Mouse (Mus musculus) embryonic facial prominence, embryonic 11.5 days (tissue): ENCODE data around the gene Tpra1. TPM values are rescaled to one million over a fixed set of nuclear protein-coding genes. Genes with fewer than 3 reads are reported as not detected.

Experiments used
- ATAC-seq: fragments of 200-750 bp; cut with Nextera tagmentation; replicated peaks from 2 replicates; pipeline ENCODE4 v1.8.0; 2017; ENCODE audit warnings: low read depth; ENCODE audit not compliant: insufficient number of reproducible peaks, low FRiP score, low TSS enrichment
- DNase-seq: peaks from one replicate; pipeline ENCODE4 v3.0.0-alpha.2; 2015; ENCODE audit warnings: low spot score
- H3K27ac ChIP-seq: fragments of 300-500 bp; sonication (generic); replicated peaks from 2 replicates; pipeline ENCODE4 v1.5.1; 2014; ENCODE audit warnings: mild to moderate bottlenecking, low read depth, low read length, control low read depth
- H3K27me3 ChIP-seq: fragments of 300-500 bp; sonication (generic); 2 replicates; pipeline ENCODE4 v1.6.1; 2014; ENCODE audit warnings: mild to moderate bottlenecking, low read length, moderate library complexity, mixed read lengths; ENCODE audit not compliant: control insufficient read depth, insufficient read depth
- H3K36me3 ChIP-seq: fragments of 300-500 bp; sonication (generic); replicated peaks from 2 replicates; pipeline ENCODE4 v1.6.1; 2014; ENCODE audit warnings: low read depth, mild to moderate bottlenecking, low read length, moderate library complexity, mixed read lengths; ENCODE audit not compliant: control insufficient read depth, insufficient read depth
- H3K4me1 ChIP-seq: fragments of 300-500 bp; sonication (generic); 2 replicates; pipeline ENCODE4 v1.6.1; 2014; ENCODE audit warnings: low read length, mixed read lengths; ENCODE audit not compliant: control insufficient read depth, insufficient read depth
- H3K4me2 ChIP-seq: fragments of 300-500 bp; sonication (generic); 2 replicates; pipeline ENCODE4 v1.6.1; 2014; ENCODE audit warnings: low read depth, mild to moderate bottlenecking, control low read depth, low read length, moderate library complexity
- H3K4me3 ChIP-seq: fragments of 300-500 bp; sonication (generic); 2 replicates; pipeline ENCODE4 v1.5.1; 2014; ENCODE audit warnings: low read depth, low read length, control low read depth
- H3K9ac ChIP-seq: fragments of 300-500 bp; sonication (generic); replicated peaks from 2 replicates; pipeline ENCODE4 v1.6.1; 2014; ENCODE audit warnings: mild to moderate bottlenecking, control low read depth, low read length
- H3K9me3 ChIP-seq: fragments of 300-500 bp; sonication (generic); replicated peaks from 2 replicates; pipeline ENCODE4 v1.6.1; 2016; ENCODE audit warnings: mild to moderate bottlenecking, low read length, inconsistent platforms, mixed read lengths; ENCODE audit not compliant: control insufficient read depth
- WGBS: fragments of 180-500 bp; shearing (Covaris S2); extraction: QIAGEN DNeasy Blood & Tissue Kit; methylation state at CpG from one replicate; pipeline ENCODE4 v1.1.7; 2014; 5-methylcytosine and 5-hydroxymethylcytosine counted together
- polyA plus RNA-seq: library from polyadenylated mRNA; unstranded; fragments of >200 nt; fragmentation: Nextera tagmentation; extraction: Ambion mirVana; gene quantifications from 2 replicates; pipeline ENCODE4 v1.2.1, GENCODE M21; 2014

Tpra1 gene
- polyA plus RNA-seq, 1 experiment from 2014 or later, result 41.0 TPM

DNA sequence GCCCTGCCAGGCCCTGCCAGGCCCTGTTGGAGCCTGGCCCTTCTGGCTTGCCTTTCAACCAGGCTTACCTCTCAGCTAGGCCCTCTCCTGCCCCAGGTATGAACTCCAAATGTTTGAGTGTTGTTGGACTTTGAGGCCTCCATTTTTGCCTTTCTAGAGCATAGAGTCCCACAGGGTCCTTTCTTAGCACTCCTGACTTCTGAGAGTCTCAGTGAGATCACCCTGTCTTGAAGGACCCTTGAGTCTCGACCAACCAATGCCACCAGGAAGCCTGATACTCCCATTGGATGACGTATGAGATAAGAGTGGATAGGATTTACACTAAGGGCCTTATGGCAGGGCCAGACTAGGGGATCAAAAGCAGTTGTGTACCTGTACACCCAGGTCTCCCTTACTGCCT, 29.4 kb downstream of the Tpra1 start:
- peaks cover 6% of the 10 kb centered on the region for H3K4me1 ChIP-seq

DNA sequence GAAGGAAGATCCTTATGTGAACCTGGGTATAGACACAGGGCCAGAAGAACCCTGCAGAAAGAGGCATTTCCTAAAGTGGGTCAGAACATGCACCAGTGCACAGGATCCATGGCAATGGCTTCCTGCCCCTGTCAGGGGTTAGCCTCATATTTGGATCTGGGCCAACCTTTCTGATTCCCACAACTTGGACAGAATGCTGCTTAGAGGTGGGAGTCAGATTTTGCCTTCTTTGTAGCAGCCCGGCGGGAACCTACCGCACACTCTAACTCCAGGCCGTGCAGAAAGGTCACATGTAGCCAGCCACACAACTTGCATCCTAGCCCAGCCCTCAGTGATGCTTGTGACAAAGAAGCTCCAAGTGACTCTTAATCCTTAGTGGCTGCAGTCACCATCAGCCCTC, 32.1 kb downstream of the Tpra1 start:
- Histone ChIP-seq H3K4me3 (no peak overlapping the region), H3K9ac (no peak overlapping the region), H3K27me3 (no peaks in the 10 kb centered on the region), H3K4me1 (peaks cover 2% of the 10 kb centered on the region; the same call in 1 of the 2 replicates), H3K4me2 (no peak overlapping the region), H3K27ac (no peak overlapping the region), H3K36me3 (no peaks in the 10 kb centered on the region), H3K9me3 (no peaks in the 10 kb centered on the region)
- DNase-seq, result no peak
- 49% methylated on average over 4 of the region's 4 CpGs for WGBS
- ATAC-seq, result no peak

More for the DNA sequence above, 29.4 kb downstream of the Tpra1 start:
- WGBS, result 76% methylated on average over 2 of the region's 2 CpGs
- Histone ChIP-seq H3K4me3 (no peak overlapping the region), H3K9ac (no peak overlapping the region), H3K9me3 (no peaks in the 10 kb centered on the region), H3K36me3 (no peaks in the 10 kb centered on the region), H3K4me2 (no peak overlapping the region), H3K27me3 (no peaks in the 10 kb centered on the region), H3K27ac (no peak overlapping the region)
- ATAC-seq (no peak), DNase-seq (no peak)

GRCm38 (mm10) chr6:88934816-88935215, 32.8 kb downstream of the Tpra1 start:
- Histone ChIP-seq H3K9ac (no peak overlapping the region), H3K4me3 (no peak overlapping the region), H3K4me1 (peaks cover 2% of the 10 kb centered on the region; the same call in 1 of the 2 replicates), H3K27me3 (no peaks in the 10 kb centered on the region), H3K9me3 (no peaks in the 10 kb centered on the region), H3K4me2 (no peak overlapping the region), H3K27ac (no peak overlapping the region), H3K36me3 (no peaks in the 10 kb centered on the region)
- DNase-seq (no peak), ATAC-seq (no peak)
- WGBS, result 19% methylated on average over 4 of the region's 4 CpGs

GRCm38 (mm10) chr6:88935735-88936276, 33.8 kb downstream of the Tpra1 start:
- Histone ChIP-seq H3K9me3 (no peaks in the 10 kb centered on the region), H3K36me3 (no peaks in the 10 kb centered on the region), H3K4me2 (no peak overlapping the region), H3K27ac (no peak overlapping the region), H3K9ac (no peak overlapping the region), H3K4me1 (peaks cover 2% of the 10 kb centered on the region; the same call in 1 of the 2 replicates), H3K4me3 (no peak overlapping the region), H3K27me3 (no peaks in the 10 kb centered on the region)
- DNase-seq (peak; percentile 81), ATAC-seq (no peak)
- WGBS, result 10% methylated on average over 4 of the region's 4 CpGs

DNA sequence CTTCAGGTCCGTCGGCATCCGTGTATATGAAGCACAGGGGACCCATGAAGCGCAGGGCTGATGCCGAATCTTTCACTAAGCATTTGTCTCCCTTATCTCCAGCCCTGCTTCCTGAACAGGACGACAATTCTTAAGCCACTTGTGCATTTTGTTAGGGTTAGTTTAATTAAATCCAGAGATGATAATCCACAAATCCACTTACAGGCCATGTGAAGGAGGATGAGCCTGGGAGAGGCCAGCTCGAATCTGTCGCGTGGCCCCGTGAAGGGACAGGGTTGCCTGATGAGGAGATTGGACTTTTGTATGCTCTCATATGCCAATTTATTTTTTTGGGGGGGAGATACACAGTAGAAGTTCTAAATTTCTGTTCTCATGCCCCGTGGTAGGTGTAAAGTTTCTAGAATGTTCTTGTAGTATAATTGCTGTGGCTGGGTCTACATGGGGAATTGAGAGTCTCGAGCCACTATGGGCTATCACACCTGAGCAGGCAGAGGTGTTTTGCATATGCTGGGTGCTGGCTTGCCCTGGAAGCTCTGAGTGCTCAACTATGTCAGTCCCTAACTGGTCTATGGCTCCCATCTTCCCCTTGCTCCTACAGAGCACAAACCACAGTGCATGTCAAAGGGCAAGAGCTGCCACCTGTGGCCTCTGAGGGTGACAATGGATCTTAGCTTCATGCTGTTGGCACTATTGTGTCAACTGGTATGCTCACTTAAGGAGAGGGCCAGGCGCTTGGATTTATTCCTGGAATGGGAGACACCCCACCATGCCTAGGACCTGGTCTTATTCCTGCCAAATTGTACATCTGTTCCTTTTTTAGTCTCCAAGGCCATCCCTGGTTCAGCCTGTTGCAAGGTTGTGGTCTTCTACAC, 34.5 kb downstream of the Tpra1 start:
- no peak overlapping the region for H3K27ac ChIP-seq
- H3K4me1 ChIP-seq, result peaks cover 2% of the 10 kb centered on the region; the same call in 1 of the 2 replicates
- H3K4me3 ChIP-seq, result no peak overlapping the region
- ATAC-seq (no peak), DNase-seq (no peak)
- H3K9ac ChIP-seq, result no peak overlapping the region
- WGBS, result 54% methylated on average over 13 of the region's 13 CpGs
- H3K9me3 ChIP-seq, result no peaks in the 10 kb centered on the region
- H3K36me3 ChIP-seq, result no peaks in the 10 kb centered on the region
- H3K27me3 ChIP-seq, result no peaks in the 10 kb centered on the region
- no peak overlapping the region for H3K4me2 ChIP-seq

DNA sequence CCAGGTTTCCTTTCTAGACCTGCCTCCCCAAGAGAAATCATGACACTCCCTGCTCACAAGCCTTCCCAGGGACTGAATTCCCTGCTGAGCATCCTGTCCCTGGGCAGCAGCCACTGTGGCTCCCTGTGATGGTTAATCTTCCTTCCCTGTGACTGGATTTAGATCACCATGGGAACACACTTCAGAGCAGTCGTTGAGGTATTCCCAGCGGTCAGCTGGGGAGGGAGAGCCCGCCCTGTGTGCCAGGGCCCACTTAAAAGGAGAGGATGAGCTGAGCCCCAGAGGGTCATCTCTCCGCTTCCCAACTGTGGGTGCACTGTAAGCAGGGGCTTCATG, 35.1 kb downstream of the Tpra1 start:
- no peaks in the 10 kb centered on the region for H3K9me3 ChIP-seq
- H3K27ac ChIP-seq, result no peak overlapping the region
- no peak overlapping the region for H3K9ac ChIP-seq
- no peak for DNase-seq
- WGBS, result 31% methylated on average over 4 of the region's 4 CpGs
- H3K4me2 ChIP-seq, result no peak overlapping the region
- H3K36me3 ChIP-seq, result no peaks in the 10 kb centered on the region
- H3K4me1 ChIP-seq, result peaks cover 2% of the 10 kb centered on the region; the same call in 1 of the 2 replicates
- no peak overlapping the region for H3K4me3 ChIP-seq
- no peak for ATAC-seq
- no peaks in the 10 kb centered on the region for H3K27me3 ChIP-seq

- 26% methylated on average over 4 of the region's 4 CpGs for WGBS
- Histone ChIP-seq H3K36me3 (no peaks in the 10 kb centered on the region), H3K4me1 (peaks cover 2% of the 10 kb centered on the region; the same call in 1 of the 2 replicates), H3K4me3 (no peak overlapping the region), H3K9ac (no peak overlapping the region), H3K4me2 (no peak overlapping the region), H3K9me3 (no peaks in the 10 kb centered on the region), H3K27me3 (no peaks in the 10 kb centered on the region), H3K27ac (no peak overlapping the region)
- ATAC-seq (peak; percentile 57), DNase-seq (peak; percentile 21)
Measured at GRCm38 (mm10) chr6:88937971-88938663, 36.1 kb downstream of the Tpra1 start.

DNA sequence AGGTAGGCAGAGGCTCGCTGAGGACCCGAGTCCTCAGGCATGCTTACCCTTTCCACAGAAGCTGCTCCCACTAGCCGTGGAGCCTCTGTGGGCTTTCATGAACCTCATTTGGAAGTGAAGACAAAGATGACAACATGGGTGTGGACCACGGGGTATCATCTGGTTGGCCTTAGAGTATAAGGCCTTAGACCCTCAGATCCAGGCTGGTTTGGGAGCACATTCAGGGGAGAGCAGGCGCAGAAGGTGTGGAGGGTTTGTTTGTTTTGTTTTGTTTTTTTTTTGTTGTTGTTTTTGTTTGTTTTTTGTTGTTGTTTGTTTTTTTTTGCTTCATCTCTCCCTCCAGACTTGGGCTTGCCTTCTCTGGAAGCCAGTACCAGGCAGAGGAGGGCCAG, 36.6 kb downstream of the Tpra1 start:
- H3K4me3 ChIP-seq, result no peak overlapping the region
- no peaks in the 10 kb centered on the region for H3K27me3 ChIP-seq
- DNase-seq, result no peak
- no peaks in the 10 kb centered on the region for H3K9me3 ChIP-seq
- WGBS, result 66% methylated on average over 5 of the region's 5 CpGs
- H3K4me1 ChIP-seq, result peaks cover 2% of the 10 kb centered on the region; the same call in 1 of the 2 replicates
- ATAC-seq, result no peak
- no peak overlapping the region for H3K4me2 ChIP-seq
- no peak overlapping the region for H3K9ac ChIP-seq
- no peaks in the 10 kb centered on the region for H3K36me3 ChIP-seq
- H3K27ac ChIP-seq, result no peak overlapping the region
